In the genomic region with DNA sequence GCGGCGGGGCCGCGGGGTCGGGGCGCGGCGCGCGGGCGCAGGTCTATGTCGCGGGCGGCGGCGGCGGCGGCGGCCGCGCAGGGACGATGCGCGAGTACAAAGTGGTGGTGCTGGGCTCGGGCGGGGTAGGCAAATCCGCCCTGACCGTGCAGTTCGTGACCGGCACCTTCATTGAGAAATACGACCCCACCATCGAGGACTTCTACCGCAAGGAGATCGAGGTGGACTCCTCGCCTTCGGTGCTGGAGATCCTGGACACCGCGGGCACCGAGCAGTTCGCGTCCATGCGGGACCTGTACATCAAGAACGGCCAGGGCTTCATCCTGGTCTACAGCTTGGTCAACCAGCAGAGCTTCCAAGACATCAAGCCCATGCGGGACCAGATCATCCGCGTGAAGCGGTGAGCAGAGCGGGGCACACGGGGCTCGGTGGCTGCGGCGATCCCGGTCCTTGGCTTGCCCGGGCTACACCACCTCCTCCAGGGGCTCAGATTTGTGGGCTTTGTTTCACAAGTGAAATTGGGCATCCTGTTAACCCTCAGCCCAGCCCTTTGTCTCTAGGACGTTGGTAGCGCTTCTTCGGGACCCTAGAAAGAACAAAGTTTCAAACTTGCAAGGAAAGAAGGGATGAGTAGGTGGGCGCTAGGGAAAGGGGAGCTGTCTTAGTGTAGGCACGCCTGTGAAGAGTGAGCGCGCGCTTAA, we compare ENCODE assay signal across 8 mouse cellular contexts. TPM values are rescaled to one million over a fixed set of nuclear protein-coding genes. Genes with fewer than 3 reads are reported as not detected.
DNase-seq lines count a peak whose midpoint lies in the region; ATAC-seq and TF ChIP-seq lines count a peak whose summit lies in the region.

No protein-coding gene starts in this region.

- 0 out of 2 replicates have a peak overlapping the region, but pooled peaks have one; percentile 8 for H3K27ac ChIP-seq in kidney, adult 2 months (ENCODE audit: insufficient read depth, low read depth, low read length)
- H3K27ac ChIP-seq in ES-E14 (ENCODE audit: insufficient read depth, low read depth, low read length, poor library complexity, severe bottlenecking): peak overlapping the region; percentile 62
- H3K27ac ChIP-seq in limb, embryonic 14.5 days (replicated peaks; ENCODE audit: low read depth, low read length): peak overlapping the region; percentile 95
- peak overlapping the region; percentile 91 for H3K27ac ChIP-seq in neural tube, embryonic 12.5 days

- TF ChIP-seq CTCF in kidney, adult 2 months (conservative IDR thresholded peaks at IDR 0.05; ENCODE audit: insufficient read depth, insufficient read length, low read depth, low read length): no peak

- peak; percentile 41 for DNase-seq in kidney, adult 2 months
- no peak for DNase-seq in kidney, postnatal 10 days
- DNase-seq in ES-E14 (ENCODE audit: low read depth, low spot score): peak; percentile 9
- peak; percentile 68 for DNase-seq in embryo, embryonic 9.5 days (ENCODE audit: extremely low spot score)
- peak; percentile 16 for DNase-seq in heart, postnatal 25 days (ENCODE audit: low spot score)
- DNase-seq in limb, embryonic 14.5 days (ENCODE audit: low spot score): peak; percentile 35
- no peak for DNase-seq in left cerebral cortex, postnatal 14 days (ENCODE audit: low spot score in 2 of 2)

- in situ Hi-C loops in ES-E14 (cut with MboI; ENCODE audit: low sequenced_read_pairs in 2 of 2, unreplicated experiment in 2 of 2): no loop called here

- H3K4me2 ChIP-seq in limb, embryonic 14.5 days (replicated peaks; ENCODE audit: low read depth, low read length, severe bottlenecking): peak overlapping the region; percentile 74
- H3K4me2 ChIP-seq in neural tube, embryonic 12.5 days (replicated peaks): peak overlapping the region; percentile 73

- ATAC-seq in limb, embryonic 14.5 days (ENCODE audit: low FRiP score, low read depth): no peak; the same call in 1 of the 2 replicates
- ATAC-seq in neural tube, embryonic 12.5 days (ENCODE audit: low FRiP score, low read depth): peak; percentile 18

- TF ChIP-seq POLR2A in kidney, adult 2 months (IDR thresholded peaks at IDR 0.05; ENCODE audit: low read depth, low read length): no peak
- TF ChIP-seq POLR2A in limb, embryonic 14.5 days (IDR thresholded peaks at IDR 0.05; ENCODE audit: borderline replicate concordance, extremely low read depth, insufficient read depth, insufficient read length): no peak

- H3K4me3 ChIP-seq in kidney, adult 2 months (ENCODE audit: insufficient read depth, low read depth, low read length): peak overlapping the region; percentile 79
- peak overlapping the region; percentile 84 to 95 for H3K4me3 ChIP-seq in ES-E14 (ENCODE audit: insufficient read depth in 1 of 2, low read depth in 1 of 2, low read length in 2 of 2, poor library complexity in 1 of 2, severe bottlenecking in 1 of 2)
- H3K4me3 ChIP-seq in limb, embryonic 14.5 days (replicated peaks; ENCODE audit: low read length): peak overlapping the region; percentile 75
- H3K4me3 ChIP-seq in neural tube, embryonic 12.5 days: peak overlapping the region; percentile 76

- no peaks in the 10 kb centered on the region for H3K9me3 ChIP-seq in ES-E14 (ENCODE audit: control insufficient read depth, insufficient read depth, low read depth, low read length)
- H3K9me3 ChIP-seq in limb, embryonic 14.5 days (ENCODE audit: control insufficient read depth, low read length): no peaks in the 10 kb centered on the region
- H3K9me3 ChIP-seq in neural tube, embryonic 12.5 days: no peaks in the 10 kb centered on the region

- intact Hi-C loops in heart, postnatal 25 days (cut with DNase I): loop anchor here (2.0 to 5.0 kb wide), 3 partner anchors 54 to 184 kb away; no protein-coding TSS in a partner anchor
- intact Hi-C loops in left cerebral cortex, postnatal 14 days (cut with DNase I): loop anchor here (5.0 to 10.0 kb wide), 6 partner anchors 71 to 401 kb away; no protein-coding TSS in a partner anchor

- H3K27me3 ChIP-seq in kidney, adult 2 months (replicated peaks; ENCODE audit: control insufficient read depth, insufficient read depth, low read length): no peaks in the 10 kb centered on the region
- no peaks in the 10 kb centered on the region for H3K27me3 ChIP-seq in limb, embryonic 14.5 days (ENCODE audit: control insufficient read depth, insufficient read depth, low read length)
- H3K27me3 ChIP-seq in neural tube, embryonic 12.5 days (replicated peaks): no peaks in the 10 kb centered on the region

- 2% methylated on average over 62 of the region's 62 CpGs for WGBS in kidney, adult 2 months
- WGBS in limb, embryonic 14.5 days: under 1% methylated on average over 40 of the region's 62 CpGs
- under 1% methylated on average over 52 of the region's 62 CpGs for WGBS in neural tube, embryonic 12.5 days

- no peaks in the 10 kb centered on the region for H3K36me3 ChIP-seq in kidney, adult 2 months (ENCODE audit: control insufficient read depth, insufficient read depth, low read length)
- H3K36me3 ChIP-seq in ES-E14 (ENCODE audit: control insufficient read depth, insufficient read depth, low read length, poor library complexity, severe bottlenecking): 0 out of 2 replicates have a peak, but pooled peaks cover 2% of the 10 kb centered on the region
- no peaks in the 10 kb centered on the region for H3K36me3 ChIP-seq in limb, embryonic 14.5 days (ENCODE audit: control insufficient read depth, insufficient read depth, low read length)
- peaks cover 4% of the 10 kb centered on the region; the same call in 1 of the 2 replicates for H3K36me3 ChIP-seq in neural tube, embryonic 12.5 days

- peaks cover 3% of the 10 kb centered on the region; the same call in 1 of the 2 replicates for H3K4me1 ChIP-seq in kidney, adult 2 months (ENCODE audit: control insufficient read depth, insufficient read depth, low read length)
- peaks cover 0 to 1% of the 10 kb centered on the region in 2 experiments; a peak in 2 of 4 replicates for H3K4me1 ChIP-seq in ES-E14 (ENCODE audit: control insufficient read depth in 2 of 2, insufficient read depth in 2 of 2, low read length in 2 of 2, poor library complexity in 1 of 2)
- peaks cover 8% of the 10 kb centered on the region; the same call in 1 of the 2 replicates for H3K4me1 ChIP-seq in limb, embryonic 14.5 days (ENCODE audit: control insufficient read depth, insufficient read depth, low read length)
- peaks cover 11% of the 10 kb centered on the region; the same call in 1 of the 2 replicates for H3K4me1 ChIP-seq in neural tube, embryonic 12.5 days

- peak overlapping the region; percentile 87 for H3K9ac ChIP-seq in ES-E14 (ENCODE audit: insufficient read depth, low read depth, low read length, poor library complexity, severe bottlenecking)
- peak overlapping the region; percentile 81 for H3K9ac ChIP-seq in limb, embryonic 14.5 days (ENCODE audit: low read depth, low read length, severe bottlenecking)
- peak overlapping the region; percentile 86 for H3K9ac ChIP-seq in neural tube, embryonic 12.5 days

TF ChIP-seq in ES-E14, 5 proteins besides CTCF, POLR2A, EP300 and RAD21:
- TF ChIP-seq HCFC1 (IDR thresholded peaks at IDR 0.05; ENCODE audit: borderline replicate concordance, insufficient read depth, low read length): 0 out of 2 replicates have a peak, but pooled peaks have one; percentile 42
- TF ChIP-seq ZNF384 (IDR thresholded peaks at IDR 0.05; ENCODE audit: low read depth, low read length): no peak

RNA-seq across cellular contexts. Expression of a gene that starts 0.5 kb away (rescaled TPM):
- polyA plus RNA-seq in kidney, adult 2 months (2012; rRNA removed): 9.7 and 12.4 TPM in 2 replicates
- 5.5 and 6.2 TPM in 2 replicates for total RNA-seq in ES-E14 (2012; rRNA removed)
- 10 to 100 TPM; 12.9 to 14.0 TPM for total RNA-seq in heart, postnatal 25 days (2021)
- polyA plus RNA-seq in limb, embryonic 14.5 days (2012; rRNA removed): 20.9 and 21.5 TPM in 2 replicates
- 16.4 and 18.9 TPM in 2 replicates for polyA plus RNA-seq in limb, embryonic 14.5 days (2014; fragmentation: Nextera tagmentation; extraction: Ambion mirVana)
- 20.7 and 21.8 TPM in 2 replicates for polyA plus RNA-seq in neural tube, embryonic 12.5 days (2016; fragmentation: Nextera tagmentation; extraction: Ambion mirVana)
- total RNA-seq in left cerebral cortex, postnatal 14 days (2021): 100 to 1,000 TPM; 105 to 109 TPM

Comparison
In these comparisons a context has a peak if more than half of its experiments do, and no peak if none do; other contexts are left out.
1. DNase-seq: peak in kidney, adult 2 months (single experiment), ES-E14 (single experiment), embryo, embryonic 9.5 days (single experiment), heart, postnatal 25 days (single experiment) and limb, embryonic 14.5 days (single experiment); none in kidney, postnatal 10 days (single experiment) and left cerebral cortex, postnatal 14 days (0 of 2).
2. H3K27ac ChIP-seq: peak in every context shown above with its lines; median percentile 95 in limb, embryonic 14.5 days; 91 in neural tube, embryonic 12.5 days; 62 in ES-E14; 8 in kidney, adult 2 months.
3. RNA of a gene that starts 0.5 kb away (total RNA-seq): 105 to 109 TPM in left cerebral cortex, postnatal 14 days; 12.9 to 14.0 TPM in heart, postnatal 25 days and 5.5 to 6.2 TPM in ES-E14; every median in the first group is over 4 times any median in the second.
4. Peak in every context shown above with its lines, with median percentiles within 50 percentile points of each other: H3K4me3 ChIP-seq and H3K9ac ChIP-seq.